ENCODE assay signal across 9 mouse cellular contexts in genomic region chr7:37775502-37775901, GRCm38 (mm10). TPM values are rescaled to one million over a fixed set of nuclear protein-coding genes. Genes with fewer than 3 reads are reported as not detected.
A peak's percentile ranks its signal among the peaks of the same experiment; 100 is the strongest.
DNase-seq lines count a peak whose midpoint lies in the region; ATAC-seq and TF ChIP-seq lines count a peak whose summit lies in the region.
"Had no signal": no experiment of that assay in that cellular context is flagged by ENCODE, and none has a peak within 500 bp of the region (broad histone marks: within the 10 kb centered on the region; RNA-seq: fewer than 3 reads in every experiment).

No protein-coding gene starts in this region.

- H3K4me1 ChIP-seq in liver, adult 2 months (ENCODE audit: control insufficient read depth, insufficient read depth, low read length) = no peaks in the 10 kb centered on the region

- no peak overlapping the region for H3K4me3 ChIP-seq in layer of hippocampus, adult 2 months
- no peak overlapping the region for H3K4me3 ChIP-seq in liver, adult 2 months (ENCODE audit: insufficient read depth, low read depth, low read length)

- TF ChIP-seq POLR2A in liver, adult 2 months (IDR thresholded peaks at IDR 0.05; ENCODE audit: extremely low read depth, insufficient read depth, low read length) = no peak

- no peaks in the 10 kb centered on the region for H3K36me3 ChIP-seq in liver, adult 2 months (ENCODE audit: control insufficient read depth, insufficient read depth, low read length)

- TF ChIP-seq CTCF in layer of hippocampus, adult 2 months (conservative IDR thresholded peaks at IDR 0.05) = peak; percentile 93
- TF ChIP-seq CTCF in liver, adult 2 months (IDR thresholded peaks at IDR 0.05; ENCODE audit: low read depth, low read length) = peak; percentile 74

- H3K9ac ChIP-seq in liver, adult 2 months (ENCODE audit: low read depth, low read length) = no peak overlapping the region

- H3K79me2 ChIP-seq in liver, adult 2 months (ENCODE audit: control insufficient read depth, insufficient read depth, low read length) = no peaks in the 10 kb centered on the region

- peak in 1 of 2 experiments; percentile 70 for DNase-seq in layer of hippocampus, adult 2 months (ENCODE audit: low spot score in 2 of 2)
- no peak for DNase-seq in layer of hippocampus, adult 9-11 months
- peak; percentile 37 for DNase-seq in adrenal gland, adult 8-10 months
- peak; percentile 84 for DNase-seq in cerebellum, adult 9-11 months
- DNase-seq in gastrocnemius, postnatal 4 days (ENCODE audit: low spot score in 2 of 2) = peak; percentile 61 to 70
- DNase-seq in liver, adult 2 months (ENCODE audit: extremely low read depth, low read depth, low spot score) = no peak
- DNase-seq in ovary, postnatal 36 days (ENCODE audit: low spot score) = peak; percentile 58

- ATAC-seq in activated CD4-positive, CD25-positive, alpha-beta regulatory T cell, adult 4 months = no peak

- peaks cover 7% of the 10 kb centered on the region for H3K27me3 ChIP-seq in liver, adult 2 months (ENCODE audit: control insufficient read depth, insufficient read depth, low read length)

- 5% methylated on average over 15 of the region's 15 CpGs for WGBS in liver, adult 2 months

- H3K27ac ChIP-seq in layer of hippocampus, adult 2 months = no peak overlapping the region
- H3K27ac ChIP-seq in liver, adult 2 months (replicated peaks; ENCODE audit: insufficient read depth, low read depth, low read length) = no peak overlapping the region

RNA-seq across cellular contexts. Expression of gene Zfp536, which starts 2.1 kb away (rescaled TPM):
- total RNA-seq in layer of hippocampus, adult 2 months (2021) = 10 to 100 TPM; 44.4 to 45.5 TPM
- 10 to 100 TPM in 2 of 4 experiments, 1 to 10 TPM in 2; 6.8 to 19.8 (median 9.5) TPM for total RNA-seq in adrenal gland, adult 8-10 months (2022)
- 10 to 100 TPM in 1 of 2 experiments, 1 to 10 TPM in 1; 9.0 to 11.3 TPM for total RNA-seq in gastrocnemius, postnatal 4 days (2021)
- total RNA-seq in liver, adult 2 months (2014; rRNA removed) = 0.07 TPM in 1 of 2 replicates, not detected in the other
- polyA plus RNA-seq in liver, adult 2 months (2012; rRNA removed) = not detected in 2 replicates
- under 1 TPM in 1 of 2 experiments, not detected in 1; 0.40 TPM for polyA plus RNA-seq in activated CD4-positive, CD25-positive, alpha-beta regulatory T cell, adult 4 months (2017; shearing (Covaris generic))
- total RNA-seq: neutrophil, adult 5-6 weeks had no signal

Comparison
In these comparisons a context has a peak if more than half of its experiments do, and no peak if none do; other contexts are left out.
1. DNase-seq: peak in adrenal gland, adult 8-10 months (single experiment), cerebellum, adult 9-11 months (single experiment), gastrocnemius, postnatal 4 days (2 of 2) and ovary, postnatal 36 days (single experiment); none in layer of hippocampus, adult 9-11 months (single experiment) and liver, adult 2 months (single experiment).